Mouse (Mus musculus) mouse embryonic stem cell (cell line): Measurements from ENCODE around the gene Entpd1.

ENCODE experiments used
- in situ Hi-C, 2 experiments: fragments of 300-500 bp; cut with MboI; formaldehyde crosslinking; loops; 1 replicate in 1 of 2; 3 replicates in 1 of 2; pipeline ENCODE4 v1.14.3; 2019 to 2020; ENCODE audit warnings: low sequenced_read_pairs in 2 of 2, low pct_unique_long_range_greater_than_20kb in 1 of 2, mixed read lengths in 1 of 2; ENCODE audit not compliant: unreplicated experiment in 1 of 2

Gene Entpd1

DNA sequence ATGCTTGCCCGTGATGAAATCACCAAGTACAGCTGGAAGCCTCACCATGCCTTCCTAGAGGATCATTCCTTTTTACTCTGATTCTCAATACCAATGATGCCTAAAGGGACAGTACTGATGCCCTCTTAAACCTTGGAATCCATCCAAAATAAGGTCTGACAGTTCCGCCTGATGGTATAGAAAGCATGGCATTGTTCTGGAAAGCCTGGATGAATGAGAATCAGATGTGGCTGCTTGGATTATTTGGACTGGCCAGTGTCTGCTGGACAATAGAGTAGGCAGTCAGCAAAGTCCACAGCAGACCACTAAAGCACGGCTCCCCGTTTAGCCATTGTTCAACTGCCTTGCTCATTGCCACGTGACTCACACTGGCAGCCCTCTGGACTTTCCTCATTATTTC, 87.7 kb downstream of the Entpd1 start:
- in situ Hi-C loops: loop anchor here in 1 of 2 experiments (25.0 kb wide), 1 partner anchor 338 kb away; no protein-coding TSS in a partner anchor

- in situ Hi-C loops: loop anchor here in 1 of 2 experiments (25.0 kb wide), 1 partner anchor 340 kb away; no protein-coding TSS in a partner anchor
Observed at GRCm38 (mm10) chr19:40702406-40702805, 90.2 kb downstream of the Entpd1 start.

DNA sequence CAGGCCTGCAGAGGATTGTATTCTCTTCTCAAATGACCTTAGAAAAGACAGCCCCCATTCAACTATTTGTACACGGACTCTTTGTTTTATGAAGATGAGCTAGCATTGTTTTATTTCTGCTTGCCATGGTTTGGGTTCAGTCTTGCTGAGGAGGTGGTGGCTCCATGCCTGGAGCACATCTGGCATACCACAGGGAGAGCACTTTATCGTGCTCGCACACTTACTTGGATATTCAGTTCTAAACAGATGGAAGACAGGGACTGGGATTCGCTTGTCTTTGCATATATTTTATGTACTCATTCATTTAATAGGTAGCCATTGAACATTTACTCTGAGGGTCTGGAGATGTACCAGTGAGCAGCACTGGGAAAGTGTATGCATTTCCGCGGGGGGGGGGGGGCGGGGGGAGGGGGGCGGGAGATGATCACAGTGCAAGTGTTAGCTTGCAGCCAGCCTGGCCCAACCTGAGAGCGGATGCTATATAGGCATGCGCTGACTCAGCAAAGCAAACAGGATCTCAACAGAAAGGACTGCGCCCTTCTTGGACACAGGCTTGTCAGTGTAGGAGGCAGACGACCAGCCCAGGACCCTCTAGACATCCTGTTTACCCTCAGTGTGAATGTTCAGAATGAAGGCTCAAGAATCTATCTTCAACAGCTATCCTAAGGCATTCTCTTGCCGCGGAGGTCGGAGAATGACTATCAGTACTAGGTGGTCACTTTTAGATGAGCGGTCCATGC, 100.9 kb downstream of the Entpd1 start:
- in situ Hi-C loops: loop anchor here in 1 of 2 experiments (25.0 kb wide), 1 partner anchor 351 kb away; no protein-coding TSS in a partner anchor

DNA sequence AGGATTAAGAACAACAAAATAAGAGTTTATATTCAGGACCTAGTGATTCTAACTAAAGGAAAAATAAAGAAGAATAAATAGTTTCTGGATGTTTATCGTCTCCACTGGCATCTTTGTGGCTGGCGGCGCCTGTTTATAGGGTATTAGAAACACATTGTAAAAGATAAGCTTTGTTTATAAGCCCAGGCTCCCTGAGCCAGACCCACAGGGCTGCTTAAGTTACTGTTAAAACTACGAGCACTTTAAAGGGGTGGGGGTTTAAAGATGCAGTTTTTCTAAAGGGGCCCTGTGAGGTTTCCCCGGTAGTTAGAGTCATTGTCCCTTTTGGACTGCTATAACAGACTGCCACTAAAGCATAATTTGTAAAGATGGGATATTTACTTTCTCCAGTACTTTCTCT, 102.5 kb downstream of the Entpd1 start:
- in situ Hi-C loops: loop anchor here in 1 of 2 experiments (25.0 kb wide), 1 partner anchor 352 kb away; no protein-coding TSS in a partner anchor

- in situ Hi-C loops: loop anchor here in 1 of 2 experiments (25.0 kb wide), 1 partner anchor 355 kb away; no protein-coding TSS in a partner anchor
Observed at GRCm38 (mm10) chr19:40716981-40717380, 104.8 kb downstream of the Entpd1 start.

- in situ Hi-C loops: loop anchor here (5.0 to 25.0 kb wide), 3 partner anchors 105 to 357 kb away; partner anchors contain the start of genes Entpd1 (in 2 of the 2) and Tctn3 (in 2 of the 2)
Observed at GRCm38 (mm10) chr19:40719439-40720105, 107.4 kb downstream of the Entpd1 start.

GRCm38 (mm10) chr19:40720381-40720780, 108.2 kb downstream of the Entpd1 start:
- in situ Hi-C loops: loop anchor here (5.0 to 25.0 kb wide), 3 partner anchors 106 to 358 kb away; partner anchors contain the start of genes Entpd1 (in 2 of the 2) and Tctn3 (in 2 of the 2)

DNA sequence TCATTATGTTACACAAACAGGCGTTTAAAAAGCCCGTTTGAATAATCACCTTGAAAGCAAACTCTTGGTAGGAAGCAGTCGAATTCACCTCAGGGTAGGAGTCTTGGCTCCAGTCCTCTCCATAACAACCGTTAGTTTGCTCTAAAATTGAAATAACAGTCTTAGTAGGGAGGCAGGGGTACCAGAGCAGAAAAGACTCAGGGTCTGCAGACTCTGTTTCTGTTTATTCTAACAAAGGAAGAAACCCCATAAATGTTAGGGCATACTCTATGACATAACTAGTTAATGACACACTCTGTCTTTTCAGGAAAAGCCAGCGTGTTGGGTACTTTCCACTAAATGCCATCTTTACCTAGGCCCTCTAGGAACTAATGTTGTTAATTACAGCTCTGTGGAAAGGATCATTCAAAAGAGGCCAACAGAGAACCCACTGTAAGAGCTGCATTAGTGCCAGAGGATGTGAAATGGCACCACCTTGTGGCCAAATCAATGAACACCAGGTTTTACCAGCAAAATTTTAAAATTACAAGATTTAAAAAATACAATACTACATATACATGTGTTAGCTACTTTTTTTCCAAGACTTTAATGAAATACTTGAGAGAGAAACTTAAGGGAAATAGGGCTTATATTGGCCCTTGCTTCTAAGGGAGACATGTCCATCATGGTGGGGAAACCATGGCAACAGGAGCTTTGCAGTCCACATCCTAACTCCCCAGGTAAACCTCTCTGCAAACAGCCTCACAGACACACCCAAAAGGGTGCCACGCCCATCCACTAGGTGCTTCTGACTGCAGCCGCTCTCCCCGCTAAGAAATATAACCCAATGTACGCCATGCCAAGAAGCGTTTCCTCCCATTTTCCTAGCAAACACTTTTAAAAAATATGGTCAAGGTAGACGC, 110.2 kb downstream of the Entpd1 start:
- in situ Hi-C loops: loop anchor here (5.0 to 25.0 kb wide), 3 partner anchors 108 to 360 kb away; partner anchors contain the start of genes Entpd1 (in 2 of the 2) and Tctn3 (in 2 of the 2)

GRCm38 (mm10) chr19:40723516-40723915, 111.3 kb downstream of the Entpd1 start:
- in situ Hi-C loops: loop anchor here (5.0 to 25.0 kb wide), 3 partner anchors 109 to 361 kb away; partner anchors contain the start of genes Entpd1 (in 2 of the 2) and Tctn3 (in 2 of the 2)

DNA sequence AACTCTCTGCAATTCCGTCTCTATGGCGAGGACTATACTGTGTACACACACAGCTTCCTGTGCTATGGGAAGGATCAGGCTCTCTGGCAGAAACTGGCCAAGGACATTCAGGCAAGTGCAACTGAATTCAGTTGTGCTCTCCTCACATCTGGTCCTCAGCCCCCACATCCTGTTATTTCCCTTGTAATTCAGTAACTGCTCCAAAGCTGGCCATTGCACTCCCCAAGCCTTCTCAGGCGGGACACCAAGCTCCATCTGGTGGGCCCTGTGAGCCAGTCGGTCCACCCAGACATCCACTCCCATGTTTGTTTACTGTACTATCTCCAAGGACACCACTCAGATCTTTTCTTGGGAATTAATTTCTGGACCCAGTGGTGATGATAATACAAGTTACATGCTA, 114.0 kb downstream of the Entpd1 start:
- in situ Hi-C loops: loop anchor here in 1 of 2 experiments (10.0 kb wide), 1 partner anchor 111 kb away; the partner anchor contains the start of genes Entpd1 and Tctn3

- in situ Hi-C loops: loop anchor here in 1 of 2 experiments (10.0 kb wide), 1 partner anchor 112 kb away; the partner anchor contains the start of genes Entpd1 and Tctn3
Observed at GRCm38 (mm10) chr19:40726614-40727013, 114.4 kb downstream of the Entpd1 start.

GRCm38 (mm10) chr19:40728213-40728612, 116.0 kb downstream of the Entpd1 start:
- in situ Hi-C loops: loop anchor here in 1 of 2 experiments (10.0 kb wide), 1 partner anchor 113 kb away; the partner anchor contains the start of genes Entpd1 and Tctn3

DNA sequence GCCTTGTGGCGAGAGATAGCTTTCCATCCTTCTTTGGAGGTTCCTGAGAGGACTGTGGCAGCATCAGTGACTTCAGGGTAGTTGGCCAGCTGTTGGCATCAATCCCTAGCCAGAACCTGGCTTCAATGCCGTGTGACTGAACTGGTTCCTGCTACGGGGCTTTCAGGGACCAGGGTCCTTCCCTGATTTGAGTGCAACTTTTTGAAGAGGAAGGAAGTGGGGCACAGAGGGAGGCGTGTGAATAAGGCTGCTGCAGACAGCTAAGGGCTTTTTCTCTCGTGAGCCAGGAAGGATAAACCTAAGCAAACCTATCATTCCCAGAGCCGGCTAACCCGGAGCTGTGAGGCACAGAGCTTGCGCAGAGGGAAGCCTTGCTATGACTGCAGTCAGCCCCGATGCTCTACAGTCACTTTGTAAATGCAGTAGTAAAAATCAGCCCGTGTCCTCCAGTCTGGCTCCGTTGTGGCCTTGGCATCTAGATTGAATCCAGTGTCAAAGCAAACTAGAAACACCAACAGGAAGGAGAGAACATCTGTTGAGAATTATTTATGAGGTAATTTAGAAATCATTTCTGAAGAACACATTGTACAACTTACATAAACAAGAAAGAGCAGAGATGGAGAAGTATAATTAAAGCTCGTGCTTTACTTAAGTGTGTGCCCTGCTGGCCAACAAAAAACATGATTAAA, 116.7 kb downstream of the Entpd1 start:
- in situ Hi-C loops: loop anchor here in 1 of 2 experiments (10.0 kb wide), 1 partner anchor 114 kb away; the partner anchor contains the start of genes Entpd1 and Tctn3

DNA sequence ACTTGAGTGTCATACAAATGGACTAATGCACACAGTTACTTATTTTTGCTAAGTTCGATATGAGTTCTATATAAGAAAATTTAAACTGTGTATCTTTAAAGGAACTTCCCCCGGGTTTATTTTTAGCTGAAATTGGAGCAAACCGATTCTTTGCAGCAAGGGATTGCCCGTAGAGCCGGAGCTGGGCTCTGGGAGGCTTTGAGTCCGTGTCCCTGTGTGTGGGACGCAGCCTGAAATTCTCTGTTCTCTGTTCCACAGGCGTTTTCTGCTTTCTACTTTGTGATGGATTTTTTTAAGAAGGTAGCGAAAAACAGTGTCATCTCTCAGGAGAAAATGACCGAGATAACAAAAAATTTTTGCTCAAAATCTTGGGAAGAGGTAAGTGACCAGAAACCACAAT, 121.2 kb downstream of the Entpd1 start:
- in situ Hi-C loops: no loop called here

GRCm38 (mm10) chr19:40733849-40734248, 121.7 kb downstream of the Entpd1 start:
- in situ Hi-C loops: no loop called here

DNA sequence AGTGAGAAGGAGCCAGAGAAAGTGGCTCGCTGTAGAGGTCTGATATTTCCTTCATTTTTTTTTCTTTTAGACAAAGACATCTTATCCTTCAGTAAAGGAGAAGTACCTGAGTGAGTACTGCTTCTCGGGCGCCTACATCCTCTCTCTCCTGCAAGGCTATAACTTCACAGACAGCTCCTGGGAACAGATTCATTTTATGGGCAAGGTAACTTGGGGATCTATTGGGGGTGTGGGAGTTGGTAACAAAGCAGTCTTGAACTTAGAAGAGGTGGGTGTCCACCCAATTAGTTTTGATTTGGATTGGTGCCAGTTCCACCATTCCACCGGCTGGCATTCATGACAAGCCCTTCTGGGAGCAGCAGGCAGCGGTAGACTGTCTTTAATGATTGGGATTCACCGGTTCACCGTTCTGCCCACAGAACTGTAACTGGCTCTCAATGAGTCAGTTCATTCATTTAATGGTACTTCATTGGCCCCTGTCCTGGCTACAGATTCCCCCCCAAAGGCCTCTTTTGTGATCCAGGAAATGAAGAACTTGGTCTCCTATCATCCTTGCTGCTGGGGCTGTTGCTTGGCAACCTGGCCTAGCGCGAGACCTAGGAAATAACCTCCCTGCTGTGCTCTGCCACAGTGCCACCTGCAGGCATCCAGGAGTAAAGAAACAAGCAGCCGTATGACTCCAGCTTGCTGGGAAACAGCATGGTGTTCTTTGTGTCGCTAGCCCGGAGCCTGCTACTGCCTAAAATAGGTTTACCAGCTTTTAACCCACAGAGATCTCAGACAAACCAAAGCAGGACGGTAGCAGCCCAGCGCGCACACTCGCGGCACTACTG, 124.7 kb downstream of the Entpd1 start:
- in situ Hi-C loops: no loop called here
